24 mouse cellular contexts compared by ENCODE assay signal in genomic region chr11:6731505-6731904, GRCm38 (mm10).
A peak's percentile ranks its signal among the peaks of the same experiment; 100 is the strongest.
DNase-seq lines count a peak whose midpoint lies in the region; ATAC-seq and TF ChIP-seq lines count a peak whose summit lies in the region.
"Had no signal": no experiment of that assay in that cellular context is flagged by ENCODE, and none has a peak within 500 bp of the region (broad histone marks: within the 10 kb centered on the region; RNA-seq: fewer than 3 reads in every experiment).

No protein-coding gene starts in this region.

- H3K4me1 ChIP-seq in embryonic facial prominence, embryonic 14.5 days (ENCODE audit: control insufficient read depth, insufficient read depth, low read length) = no peaks in the 10 kb centered on the region
- no peaks in the 10 kb centered on the region for H3K4me1 ChIP-seq in embryonic facial prominence, embryonic 10.5 days
- no peaks in the 10 kb centered on the region for H3K4me1 ChIP-seq in midbrain, embryonic 13.5 days (replicated peaks)
- no peaks in the 10 kb centered on the region for H3K4me1 ChIP-seq in midbrain, embryonic 10.5 days
- H3K4me1 ChIP-seq in midbrain, embryonic 16.5 days (ENCODE audit: control insufficient read depth, insufficient read depth, low read length) = 0 out of 2 replicates have a peak, but pooled peaks cover 2% of the 10 kb centered on the region
- H3K4me1 ChIP-seq in lung, postnatal 0 days (ENCODE audit: insufficient read depth, low read depth, low read length) = no peaks in the 10 kb centered on the region
- H3K4me1 ChIP-seq: embryonic facial prominence, embryonic 15.5 days; forebrain, embryonic 15.5 days; heart, embryonic 10.5 days had no signal

- H3K4me3 ChIP-seq in embryonic facial prominence, embryonic 14.5 days (ENCODE audit: low read depth, low read length) = no peak overlapping the region
- no peak overlapping the region for H3K4me3 ChIP-seq in embryonic facial prominence, embryonic 10.5 days
- no peak overlapping the region for H3K4me3 ChIP-seq in midbrain, embryonic 13.5 days (replicated peaks)
- H3K4me3 ChIP-seq in midbrain, embryonic 10.5 days = no peak overlapping the region
- H3K4me3 ChIP-seq in midbrain, embryonic 16.5 days (ENCODE audit: low read depth, low read length) = no peak overlapping the region
- H3K4me3 ChIP-seq in lung, postnatal 0 days (ENCODE audit: low read depth, low read length) = no peak overlapping the region
- H3K4me3 ChIP-seq: embryonic facial prominence, embryonic 15.5 days; erythroblast, embryonic 14.5 days; forebrain, embryonic 15.5 days; heart, embryonic 10.5 days had no signal

- ATAC-seq in embryonic facial prominence, embryonic 14.5 days (ENCODE audit: low read depth) = no peak
- 0 out of 2 replicates have a peak, but pooled peaks have one; percentile 37 for ATAC-seq in midbrain, embryonic 13.5 days
- no peak for ATAC-seq in midbrain, embryonic 16.5 days
- no peak for ATAC-seq in lung, postnatal 0 days
- ATAC-seq: activated CD4-positive, CD25-positive, alpha-beta regulatory T cell, adult 4 months; CD4-positive, CD25-positive, alpha-beta regulatory T cell, adult 4 months; forebrain, embryonic 15.5 days had no signal

- TF ChIP-seq CTCF in lung, postnatal 0 days (IDR thresholded peaks at IDR 0.05) = no peak

- DNase-seq in embryonic facial prominence, embryonic 14.5 days (ENCODE audit: low spot score) = peak; percentile 23
- DNase-seq in embryonic facial prominence, embryonic 10.5 days (ENCODE audit: low spot score) = no peak
- DNase-seq in midbrain, embryonic 10.5 days (ENCODE audit: low spot score) = no peak
- DNase-seq in left cerebral cortex, adult 8-10 months (ENCODE audit: low spot score in 2 of 2) = no peak
- DNase-seq in lung, postnatal 0 days (ENCODE audit: low spot score) = no peak
- DNase-seq: adrenal gland, postnatal 14 days; B cell, adult 2 months; cerebellum, adult 18-20 months; cerebellum, adult 9-11 months; cerebellum, postnatal 36 days; gastrocnemius, postnatal 36 days; heart, adult 18-20 months; heart, postnatal 10 days; heart, postnatal 4 days had no signal

- no peak overlapping the region for H3K4me2 ChIP-seq in embryonic facial prominence, embryonic 14.5 days (ENCODE audit: low read depth, low read length)
- H3K4me2 ChIP-seq in midbrain, embryonic 13.5 days (replicated peaks) = no peak overlapping the region
- no peak overlapping the region for H3K4me2 ChIP-seq in midbrain, embryonic 16.5 days (ENCODE audit: low read length)
- H3K4me2 ChIP-seq in lung, postnatal 0 days (replicated peaks; ENCODE audit: low read depth, low read length) = no peak overlapping the region
- H3K4me2 ChIP-seq: embryonic facial prominence, embryonic 15.5 days; forebrain, embryonic 15.5 days had no signal

- WGBS in embryonic facial prominence, embryonic 14.5 days = 69% methylated on average over 5 of the region's 5 CpGs
- 83% methylated on average over 5 of the region's 5 CpGs for WGBS in embryonic facial prominence, embryonic 10.5 days
- 71% methylated on average over 5 of the region's 5 CpGs for WGBS in midbrain, embryonic 13.5 days
- WGBS in midbrain, embryonic 10.5 days = 86% methylated on average over 5 of the region's 5 CpGs
- WGBS in midbrain, embryonic 16.5 days = 59% methylated on average over 5 of the region's 5 CpGs
- 66% methylated on average over 5 of the region's 5 CpGs for WGBS in lung, postnatal 0 days

- no peak for TF ChIP-seq EP300 in lung, postnatal 0 days (IDR thresholded peaks at IDR 0.05)

- no peaks in the 10 kb centered on the region for H3K36me3 ChIP-seq in embryonic facial prominence, embryonic 14.5 days (ENCODE audit: control insufficient read depth, insufficient read depth, low read length)
- no peaks in the 10 kb centered on the region for H3K36me3 ChIP-seq in embryonic facial prominence, embryonic 10.5 days (replicated peaks)
- no peaks in the 10 kb centered on the region for H3K36me3 ChIP-seq in midbrain, embryonic 13.5 days
- H3K36me3 ChIP-seq in midbrain, embryonic 10.5 days = no peaks in the 10 kb centered on the region
- no peaks in the 10 kb centered on the region for H3K36me3 ChIP-seq in midbrain, embryonic 16.5 days (ENCODE audit: control insufficient read depth, insufficient read depth, low read length)
- H3K36me3 ChIP-seq in lung, postnatal 0 days (ENCODE audit: insufficient read depth, low read length) = no peaks in the 10 kb centered on the region
- H3K36me3 ChIP-seq: embryonic facial prominence, embryonic 15.5 days; forebrain, embryonic 15.5 days; G1E; heart, embryonic 10.5 days had no signal

- H3K27me3 ChIP-seq in embryonic facial prominence, embryonic 14.5 days (replicated peaks; ENCODE audit: control insufficient read depth, insufficient read depth, low read length) = no peaks in the 10 kb centered on the region
- H3K27me3 ChIP-seq in embryonic facial prominence, embryonic 10.5 days (replicated peaks; ENCODE audit: low read depth, poor library complexity, severe bottlenecking) = no peaks in the 10 kb centered on the region
- H3K27me3 ChIP-seq in midbrain, embryonic 13.5 days = no peaks in the 10 kb centered on the region
- H3K27me3 ChIP-seq in midbrain, embryonic 10.5 days (ENCODE audit: low read depth, poor library complexity, severe bottlenecking) = no peaks in the 10 kb centered on the region
- H3K27me3 ChIP-seq in midbrain, embryonic 16.5 days (ENCODE audit: control insufficient read depth, insufficient read depth, low read depth, low read length) = no peaks in the 10 kb centered on the region
- H3K27me3 ChIP-seq in lung, postnatal 0 days (replicated peaks; ENCODE audit: insufficient read depth, low read length) = no peaks in the 10 kb centered on the region
- H3K27me3 ChIP-seq: embryonic facial prominence, embryonic 15.5 days; forebrain, embryonic 15.5 days; Patski had no signal

- no peak overlapping the region for H3K27ac ChIP-seq in embryonic facial prominence, embryonic 14.5 days (replicated peaks; ENCODE audit: low read depth, low read length)
- H3K27ac ChIP-seq in embryonic facial prominence, embryonic 10.5 days (replicated peaks) = no peak overlapping the region
- no peak overlapping the region for H3K27ac ChIP-seq in midbrain, embryonic 13.5 days
- H3K27ac ChIP-seq in midbrain, embryonic 10.5 days (replicated peaks) = no peak overlapping the region
- H3K27ac ChIP-seq in midbrain, embryonic 16.5 days (ENCODE audit: low read length) = 0 out of 2 replicates have a peak overlapping the region, but pooled peaks have one; percentile 41
- no peak overlapping the region for H3K27ac ChIP-seq in lung, postnatal 0 days (ENCODE audit: low read length)
- H3K27ac ChIP-seq: embryonic facial prominence, embryonic 15.5 days; forebrain, embryonic 15.5 days; heart, embryonic 10.5 days had no signal

- H3K9me3 ChIP-seq in embryonic facial prominence, embryonic 14.5 days (ENCODE audit: control insufficient read depth, low read length) = no peaks in the 10 kb centered on the region
- no peaks in the 10 kb centered on the region for H3K9me3 ChIP-seq in embryonic facial prominence, embryonic 10.5 days
- H3K9me3 ChIP-seq in midbrain, embryonic 13.5 days = no peaks in the 10 kb centered on the region
- H3K9me3 ChIP-seq in midbrain, embryonic 10.5 days (replicated peaks) = no peaks in the 10 kb centered on the region
- no peaks in the 10 kb centered on the region for H3K9me3 ChIP-seq in midbrain, embryonic 16.5 days (replicated peaks; ENCODE audit: control insufficient read depth, low read length, poor library complexity, severe bottlenecking)
- H3K9me3 ChIP-seq in lung, postnatal 0 days (ENCODE audit: low read length) = no peaks in the 10 kb centered on the region
- H3K9me3 ChIP-seq: embryonic facial prominence, embryonic 15.5 days; forebrain, embryonic 15.5 days; G1E; heart, embryonic 10.5 days had no signal

- H3K9ac ChIP-seq in embryonic facial prominence, embryonic 14.5 days (ENCODE audit: low read depth, low read length) = no peak overlapping the region
- H3K9ac ChIP-seq in midbrain, embryonic 13.5 days (replicated peaks) = no peak overlapping the region
- no peak overlapping the region for H3K9ac ChIP-seq in midbrain, embryonic 16.5 days (ENCODE audit: low read depth, low read length)
- H3K9ac ChIP-seq in lung, postnatal 0 days (replicated peaks; ENCODE audit: low read depth) = no peak overlapping the region
- H3K9ac ChIP-seq: embryonic facial prominence, embryonic 15.5 days; forebrain, embryonic 15.5 days had no signal
